Mouse (Mus musculus): Measurements from ENCODE around the gene Olfr701. TPM values are rescaled to one million over a fixed set of nuclear protein-coding genes. Genes with fewer than 3 reads are reported as not detected.

Olfr701 gene
- not detected in 2 replicates for polyA plus RNA-seq (2012; rRNA removed; ENCODE audit: low replicate concordance)

GRCm38 (mm10) chr7:106813829-106814228 is at the start of gene Olfr701:
Olfr701 (plus strand) TSS chr7:106814129.

DNA sequence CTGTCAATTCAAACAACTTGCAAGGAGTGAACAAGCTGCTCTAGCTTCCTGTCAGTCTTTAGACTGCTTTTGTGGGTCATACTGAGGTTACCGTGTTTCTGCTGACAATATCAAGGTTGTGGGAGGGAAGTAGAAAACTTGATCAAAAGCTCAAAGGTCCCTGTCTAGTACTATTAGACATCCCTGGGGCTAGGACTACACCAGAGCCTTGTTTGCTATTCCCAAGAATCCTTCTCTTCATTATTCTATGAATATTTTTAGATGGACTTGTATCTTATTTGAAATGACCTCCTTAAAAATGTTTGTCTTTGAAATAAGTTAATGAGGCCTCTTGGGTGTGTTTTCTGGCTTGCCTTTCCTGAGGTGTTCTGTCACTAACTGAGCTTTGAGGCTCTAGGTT is 20.8 kb upstream of the Olfr701 start, which contains the start of gene Olfr699:
Gene Olfr699, minus strand, starts transcription at position 101 of the 400 bp plus-strand sequence.

DNA sequence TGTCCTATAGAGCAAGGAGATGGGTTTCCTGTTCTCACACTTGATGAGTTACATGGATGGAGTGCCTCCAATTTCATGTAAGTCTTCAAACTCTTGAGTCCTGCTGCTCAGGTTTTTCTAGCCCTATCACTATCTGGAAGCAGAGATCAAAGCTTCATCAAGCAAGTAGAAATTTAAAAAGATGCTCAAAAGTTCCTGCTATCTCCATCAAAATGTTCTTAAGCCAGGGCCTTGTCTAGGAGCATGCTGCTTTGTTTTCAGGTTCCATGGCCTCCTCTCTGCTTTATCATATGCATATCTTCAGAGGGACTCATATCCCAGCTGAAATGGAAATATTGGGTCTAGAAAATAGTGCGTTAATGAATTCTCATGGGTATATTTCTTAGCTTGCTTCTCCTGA is 5.2 kb upstream of the Olfr701 start, which contains the start of gene Olfr700:
Gene Olfr700, minus strand, starts transcription at position 101 of the 400 bp plus-strand sequence.

DNA sequence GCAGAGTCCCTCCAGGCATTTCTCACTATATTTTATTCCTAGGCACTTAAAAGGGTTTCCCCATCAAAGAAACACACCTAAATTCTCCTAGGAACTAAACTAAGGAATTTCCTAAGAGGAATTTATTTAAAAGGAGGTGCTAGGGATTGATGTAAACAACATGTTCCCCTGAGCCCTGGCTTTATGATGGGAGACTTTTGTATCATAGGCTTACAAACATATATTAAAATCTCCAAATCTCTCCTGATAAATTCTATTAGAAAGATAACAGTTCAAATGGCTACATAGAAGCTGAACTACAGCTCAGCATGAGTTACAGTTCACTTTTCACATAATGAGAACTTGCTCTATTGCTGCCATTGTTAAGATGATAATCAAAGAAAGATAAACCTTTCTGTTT is 19.9 kb downstream of the Olfr701 start, which contains the start of gene Olfr702:
Gene Olfr702, minus strand, starts transcription at position 101 of the 400 bp plus-strand sequence.

GRCm38 (mm10) chr7:106843060-106843459 is 29.1 kb downstream of the Olfr701 start, which contains the start of gene Olfr703:
Olfr703 (plus strand) TSS chr7:106843360.

GRCm38 (mm10) chr7:106862885-106863284 is 49.0 kb downstream of the Olfr701 start, which contains the start of gene Olfr704:
Olfr704 (plus strand) TSS chr7:106863185.

Other genes with a start within 250 kb of the Olfr701 start
- not detected in 2 replicates for gene Olfr693, start 133.5 kb upstream of the Olfr701 start, polyA plus RNA-seq (2012; rRNA removed; ENCODE audit: low replicate concordance)
- not detected in 2 replicates for gene Olfr694, start 122.3 kb upstream of the Olfr701 start, polyA plus RNA-seq (2012; rRNA removed; ENCODE audit: low replicate concordance)
- not detected in 2 replicates for gene Olfr695, start 97.7 kb upstream of the Olfr701 start, polyA plus RNA-seq (2012; rRNA removed; ENCODE audit: low replicate concordance)
- not detected in 2 replicates for gene Olfr697, start 71.7 kb upstream of the Olfr701 start, polyA plus RNA-seq (2012; rRNA removed; ENCODE audit: low replicate concordance)
- not detected in 2 replicates for gene Olfr698, start 58.7 kb upstream of the Olfr701 start, polyA plus RNA-seq (2012; rRNA removed; ENCODE audit: low replicate concordance)
- not detected in 2 replicates for gene Olfr699, start 20.9 kb upstream of the Olfr701 start, polyA plus RNA-seq (2012; rRNA removed; ENCODE audit: low replicate concordance)
- gene Olfr700, start 5.3 kb upstream of the Olfr701 start, polyA plus RNA-seq (2012; rRNA removed; ENCODE audit: low replicate concordance): not detected in 2 replicates
- not detected in 2 replicates for gene Olfr702, start 19.8 kb downstream of the Olfr701 start, polyA plus RNA-seq (2012; rRNA removed; ENCODE audit: low replicate concordance)
- not detected in 2 replicates for gene Olfr703, start 29.2 kb downstream of the Olfr701 start, polyA plus RNA-seq (2012; rRNA removed; ENCODE audit: low replicate concordance)
- gene Olfr704, start 49.1 kb downstream of the Olfr701 start, polyA plus RNA-seq (2012; rRNA removed; ENCODE audit: low replicate concordance): not detected in 2 replicates
- not detected in 2 replicates for gene Olfr705, start 62.8 kb downstream of the Olfr701 start, polyA plus RNA-seq (2012; rRNA removed; ENCODE audit: low replicate concordance)
- not detected in 2 replicates for gene Olfr706, start 74.0 kb downstream of the Olfr701 start, polyA plus RNA-seq (2012; rRNA removed; ENCODE audit: low replicate concordance)
- not detected in 2 replicates for gene Olfr707, start 87.1 kb downstream of the Olfr701 start, polyA plus RNA-seq (2012; rRNA removed; ENCODE audit: low replicate concordance)
- gene Olfr1532-ps1, start 93.9 kb downstream of the Olfr701 start, polyA plus RNA-seq (2012; rRNA removed; ENCODE audit: low replicate concordance): not detected in 2 replicates
- gene Olfr709-ps1, start 118.1 kb downstream of the Olfr701 start, polyA plus RNA-seq (2012; rRNA removed; ENCODE audit: low replicate concordance): not detected in 2 replicates
- not detected in 2 replicates for gene Olfr710, start 134.2 kb downstream of the Olfr701 start, polyA plus RNA-seq (2012; rRNA removed; ENCODE audit: low replicate concordance)
- gene Olfr6, start 149.8 kb downstream of the Olfr701 start, polyA plus RNA-seq (2012; rRNA removed; ENCODE audit: low replicate concordance): not detected in 2 replicates
- gene Olfr711, start 161.3 kb downstream of the Olfr701 start, polyA plus RNA-seq (2012; rRNA removed; ENCODE audit: low replicate concordance): not detected in 2 replicates
- not detected in 2 replicates for gene Olfr2, start 191.9 kb downstream of the Olfr701 start, polyA plus RNA-seq (2012; rRNA removed; ENCODE audit: low replicate concordance)
- gene Olfr713, start 217.0 kb downstream of the Olfr701 start, polyA plus RNA-seq (2012; rRNA removed; ENCODE audit: low replicate concordance): not detected in 2 replicates